Mouse (Mus musculus): Measurements from ENCODE around the gene Slit3. TPM values are rescaled to one million over a fixed set of nuclear protein-coding genes. Genes with fewer than 3 reads are reported as not detected.

Slit3 gene
- polyA plus RNA-seq (2011; ENCODE audit: insufficient read length, low read depth, missing spikeins) = 179 and 211 TPM in 2 replicates

GRCm38 (mm10) chr11:35120894-35121610 lies at the start of gene Slit3:
Slit3 (plus strand) TSS chr11:35121224.
- TF ChIP-seq POLR2A (IDR thresholded peaks at IDR 0.05; ENCODE audit: low read depth, low read length) (peak; percentile 89), CTCF (IDR thresholded peaks at IDR 0.05; ENCODE audit: borderline replicate concordance, insufficient read depth, low read length) (no peak)
- peak within 1 kb of the TSS; percentile 85 for H3K27ac ChIP-seq (ENCODE audit: insufficient read depth, low read length)
- H3K4me3 ChIP-seq (ENCODE audit: insufficient read depth, low read length) = peak within 1 kb of the TSS; percentile 73
- 0 out of 2 replicates have a peak, but pooled peaks cover 4% of the 10 kb centered on the region for H3K4me1 ChIP-seq (ENCODE audit: control insufficient read depth, insufficient read depth, low read length)

GRCm38 (mm10) chr11:35071451-35071850 lies 49.6 kb upstream of the Slit3 start:
- Histone ChIP-seq H3K4me3 (ENCODE audit: insufficient read depth, low read length) (no peak overlapping the region), H3K4me1 (ENCODE audit: control insufficient read depth, insufficient read depth, low read length) (peaks cover 2% of the 10 kb centered on the region), H3K27ac (ENCODE audit: insufficient read depth, low read length) (no peak overlapping the region)
- no peak for TF ChIP-seq POLR2A (IDR thresholded peaks at IDR 0.05; ENCODE audit: low read depth, low read length)
- no peak for TF ChIP-seq CTCF (IDR thresholded peaks at IDR 0.05; ENCODE audit: borderline replicate concordance, insufficient read depth, low read length)

GRCm38 (mm10) chr11:35075411-35075810 lies 45.6 kb upstream of the Slit3 start:
- H3K27ac ChIP-seq (ENCODE audit: insufficient read depth, low read length) = no peak overlapping the region
- H3K4me3 ChIP-seq (ENCODE audit: insufficient read depth, low read length) = no peak overlapping the region
- TF ChIP-seq CTCF (IDR thresholded peaks at IDR 0.05; ENCODE audit: borderline replicate concordance, insufficient read depth, low read length) = no peak
- no peak for TF ChIP-seq POLR2A (IDR thresholded peaks at IDR 0.05; ENCODE audit: low read depth, low read length)
- H3K4me1 ChIP-seq (ENCODE audit: control insufficient read depth, insufficient read depth, low read length) = no peaks in the 10 kb centered on the region

- no peak overlapping the region for H3K4me3 ChIP-seq (ENCODE audit: insufficient read depth, low read length)
- H3K27ac ChIP-seq (ENCODE audit: insufficient read depth, low read length) = no peak overlapping the region
- peaks cover 21% of the 10 kb centered on the region for H3K4me1 ChIP-seq (ENCODE audit: control insufficient read depth, insufficient read depth, low read length)
- TF ChIP-seq CTCF (IDR thresholded peaks at IDR 0.05; ENCODE audit: borderline replicate concordance, insufficient read depth, low read length) = no peak
- no peak for TF ChIP-seq POLR2A (IDR thresholded peaks at IDR 0.05; ENCODE audit: low read depth, low read length)
These were observed 40.4 kb upstream of the Slit3 start for GRCm38 (mm10) chr11:35080451-35081125.

GRCm38 (mm10) chr11:35082297-35082696 lies 38.7 kb upstream of the Slit3 start:
- Histone ChIP-seq H3K27ac (ENCODE audit: insufficient read depth, low read length) (no peak overlapping the region), H3K4me3 (ENCODE audit: insufficient read depth, low read length) (no peak overlapping the region), H3K4me1 (ENCODE audit: control insufficient read depth, insufficient read depth, low read length) (peaks cover 28% of the 10 kb centered on the region)
- TF ChIP-seq CTCF (IDR thresholded peaks at IDR 0.05; ENCODE audit: borderline replicate concordance, insufficient read depth, low read length) = no peak
- TF ChIP-seq POLR2A (IDR thresholded peaks at IDR 0.05; ENCODE audit: low read depth, low read length) = no peak

- peak overlapping the region; percentile 12; the same call in 1 of the 2 replicates for H3K27ac ChIP-seq (ENCODE audit: insufficient read depth, low read length)
- no peak for TF ChIP-seq POLR2A (IDR thresholded peaks at IDR 0.05; ENCODE audit: low read depth, low read length)
- no peak for TF ChIP-seq CTCF (IDR thresholded peaks at IDR 0.05; ENCODE audit: borderline replicate concordance, insufficient read depth, low read length)
- peaks cover 28% of the 10 kb centered on the region for H3K4me1 ChIP-seq (ENCODE audit: control insufficient read depth, insufficient read depth, low read length)
- H3K4me3 ChIP-seq (ENCODE audit: insufficient read depth, low read length) = no peak overlapping the region
These were observed 38.0 kb upstream of the Slit3 start for GRCm38 (mm10) chr11:35083049-35083448.

- TF ChIP-seq CTCF (IDR thresholded peaks at IDR 0.05; ENCODE audit: borderline replicate concordance, insufficient read depth, low read length) (no peak), POLR2A (IDR thresholded peaks at IDR 0.05; ENCODE audit: low read depth, low read length) (no peak)
- H3K27ac ChIP-seq (ENCODE audit: insufficient read depth, low read length) = peak overlapping the region; percentile 93
- H3K4me3 ChIP-seq (ENCODE audit: insufficient read depth, low read length) = no peak overlapping the region
- H3K4me1 ChIP-seq (ENCODE audit: control insufficient read depth, insufficient read depth, low read length) = peaks cover 28% of the 10 kb centered on the region
These were observed 35.7 kb upstream of the Slit3 start for GRCm38 (mm10) chr11:35085351-35085750.

GRCm38 (mm10) chr11:35086029-35086428 lies 35.0 kb upstream of the Slit3 start:
- no peak for TF ChIP-seq POLR2A (IDR thresholded peaks at IDR 0.05; ENCODE audit: low read depth, low read length)
- no peak for TF ChIP-seq CTCF (IDR thresholded peaks at IDR 0.05; ENCODE audit: borderline replicate concordance, insufficient read depth, low read length)
- peaks cover 28% of the 10 kb centered on the region for H3K4me1 ChIP-seq (ENCODE audit: control insufficient read depth, insufficient read depth, low read length)
- no peak overlapping the region for H3K4me3 ChIP-seq (ENCODE audit: insufficient read depth, low read length)
- H3K27ac ChIP-seq (ENCODE audit: insufficient read depth, low read length) = peak overlapping the region; percentile 93

- TF ChIP-seq POLR2A (IDR thresholded peaks at IDR 0.05; ENCODE audit: low read depth, low read length) (no peak), CTCF (IDR thresholded peaks at IDR 0.05; ENCODE audit: borderline replicate concordance, insufficient read depth, low read length) (no peak)
- Histone ChIP-seq H3K4me1 (ENCODE audit: control insufficient read depth, insufficient read depth, low read length) (peaks cover 25% of the 10 kb centered on the region), H3K4me3 (ENCODE audit: insufficient read depth, low read length) (no peak overlapping the region), H3K27ac (ENCODE audit: insufficient read depth, low read length) (no peak overlapping the region)
These were observed 33.6 kb upstream of the Slit3 start for GRCm38 (mm10) chr11:35087454-35087853.

- Histone ChIP-seq H3K4me1 (ENCODE audit: control insufficient read depth, insufficient read depth, low read length) (peaks cover 20% of the 10 kb centered on the region), H3K27ac (ENCODE audit: insufficient read depth, low read length) (0 out of 2 replicates have a peak overlapping the region, but pooled peaks have one; percentile 32), H3K4me3 (ENCODE audit: insufficient read depth, low read length) (no peak overlapping the region)
- TF ChIP-seq CTCF (IDR thresholded peaks at IDR 0.05; ENCODE audit: borderline replicate concordance, insufficient read depth, low read length) = no peak
- TF ChIP-seq POLR2A (IDR thresholded peaks at IDR 0.05; ENCODE audit: low read depth, low read length) = no peak
These were observed 32.9 kb upstream of the Slit3 start for GRCm38 (mm10) chr11:35088136-35088535.
